Mouse (Mus musculus) heart, adult 2 months (tissue): ENCODE measurements at regions not wholly inside any gene's neighbourhood (a gene's known extent, or its start where the extent isn't known, plus 50 kb on each side); places are given as distances from the start of the nearest gene placed in this dataset.
A peak's percentile ranks its signal among the peaks of the same experiment; 100 is the strongest.

Source experiments
- DNase-seq, 2 experiments: peaks; one replicate each; pipeline ENCODE4 v3.0.0; 2021
- H3K27ac ChIP-seq: fragments of 200-600 bp; 2 replicates; pipeline ENCODE4 v1.8.1; 2022
- H3K27me3 ChIP-seq: fragments of 200-500 bp; 2 replicates; pipeline ENCODE4 v1.6.1; 2012; ENCODE audit warnings: mild to moderate bottlenecking, low read length, inconsistent platforms, mixed read lengths; ENCODE audit not compliant: control insufficient read depth, insufficient read depth
- H3K36me3 ChIP-seq: fragments of 200-500 bp; 2 replicates; pipeline ENCODE4 v1.6.1; 2012; ENCODE audit warnings: low read length, inconsistent platforms; ENCODE audit not compliant: control insufficient read depth, insufficient read depth
- H3K4me1 ChIP-seq: fragments of 200-500 bp; 2 replicates; pipeline ENCODE4 v1.6.1; 2011; ENCODE audit warnings: low read length; ENCODE audit not compliant: control insufficient read depth, insufficient read depth
- H3K4me3 ChIP-seq: fragments of 200-600 bp; 2 replicates; pipeline ENCODE4 v1.8.1; 2022
- H3K79me2 ChIP-seq: fragments of 200-500 bp; replicated peaks from 2 replicates; pipeline ENCODE4 v1.6.1; 2012; ENCODE audit warnings: mild to moderate bottlenecking, inconsistent platforms, low read length, moderate library complexity, mixed read lengths; ENCODE audit not compliant: control insufficient read depth, insufficient read depth
- H3K9ac ChIP-seq: fragments of 200-500 bp; 2 replicates; pipeline ENCODE4 v1.6.1; 2012; ENCODE audit warnings: low read depth, mild to moderate bottlenecking, control low read depth, inconsistent platforms, low read length, mixed read lengths
- CTCF ChIP-seq: fragments of 200-600 bp; IDR thresholded peaks from 2 replicates; pipeline ENCODE4 v1.8.1; 2022; ENCODE audit warnings: antibody characterized with exemption, mild to moderate bottlenecking, moderate library complexity
- EP300 ChIP-seq: fragments of 200-500 bp; IDR thresholded peaks from 2 replicates; pipeline ENCODE4 v1.6.1; 2011; ENCODE audit warnings: low read depth, low read length, control low read depth; ENCODE audit not compliant: insufficient read depth
- POLR2A ChIP-seq: fragments of 200-500 bp; IDR thresholded peaks from 2 replicates; pipeline ENCODE4 v1.6.1; 2011; ENCODE audit warnings: mild to moderate bottlenecking, low read depth, low read length, control low read depth; ENCODE audit not compliant: insufficient read depth
- WGBS: fragments of 180-500 bp; shearing (Covaris S2); methylation state at CpG from one replicate; pipeline ENCODE4 v1.1.7; 2018; 5-methylcytosine and 5-hydroxymethylcytosine counted together
- intact Hi-C: fragments of 180-260 bp; cut with DNase I; formaldehyde crosslinking; loops from one replicate; pipeline ENCODE4 v1.15.1; 2025

GRCm38 (mm10) chr9:30552721-30553120 lies 125.8 kb downstream of the Snx19 start:
- WGBS = 75% methylated on average over 8 of the region's 8 CpGs
- TF ChIP-seq POLR2A (no peak), EP300 (no peak), CTCF (no peak)
- intact Hi-C loops = no loop called here
- Histone ChIP-seq H3K4me3 (no peak overlapping the region), H3K9ac (no peak overlapping the region), H3K27ac (no peak overlapping the region), H3K27me3 (no peaks in the 10 kb centered on the region), H3K4me1 (no peaks in the 10 kb centered on the region), H3K79me2 (no peaks in the 10 kb centered on the region), H3K36me3 (no peaks in the 10 kb centered on the region)
- peak in 1 of 2 experiments; percentile 54 for DNase-seq

- Histone ChIP-seq H3K79me2 (no peaks in the 10 kb centered on the region), H3K4me1 (no peaks in the 10 kb centered on the region), H3K4me3 (no peak overlapping the region), H3K9ac (no peak overlapping the region), H3K27ac (no peak overlapping the region), H3K27me3 (no peaks in the 10 kb centered on the region), H3K36me3 (no peaks in the 10 kb centered on the region)
- TF ChIP-seq POLR2A = no peak
- no peak for TF ChIP-seq CTCF
- TF ChIP-seq EP300 = no peak
- 79% methylated on average over 5 of the region's 5 CpGs for WGBS
- no peak for DNase-seq
- intact Hi-C loops = no loop called here
Measured at GRCm38 (mm10) chr9:30549892-30550515, 123.1 kb downstream of the Snx19 start.

- Histone ChIP-seq H3K9ac (no peak overlapping the region), H3K4me1 (no peaks in the 10 kb centered on the region), H3K27ac (no peak overlapping the region), H3K36me3 (no peaks in the 10 kb centered on the region), H3K27me3 (no peaks in the 10 kb centered on the region), H3K79me2 (no peaks in the 10 kb centered on the region), H3K4me3 (no peak overlapping the region)
- DNase-seq = no peak
- WGBS = 88% methylated on average over 6 of the region's 6 CpGs
- TF ChIP-seq POLR2A (no peak), CTCF (no peak), EP300 (no peak)
- intact Hi-C loops = no loop called here
Measured at GRCm38 (mm10) chr9:30539858-30540257, 113.0 kb downstream of the Snx19 start.

- TF ChIP-seq CTCF (no peak), POLR2A (no peak), EP300 (no peak)
- Histone ChIP-seq H3K36me3 (no peaks in the 10 kb centered on the region), H3K27me3 (no peaks in the 10 kb centered on the region), H3K9ac (no peak overlapping the region), H3K4me3 (no peak overlapping the region), H3K79me2 (no peaks in the 10 kb centered on the region), H3K27ac (no peak overlapping the region), H3K4me1 (no peaks in the 10 kb centered on the region)
- peak in 1 of 2 experiments; percentile 15 for DNase-seq
- intact Hi-C loops = no loop called here
- WGBS = 51% methylated on average over 8 of the region's 8 CpGs
Measured at GRCm38 (mm10) chr9:30536508-30537100, 109.7 kb downstream of the Snx19 start.

GRCm38 (mm10) chr9:30534961-30535360 lies 108.1 kb downstream of the Snx19 start:
- no peak overlapping the region for H3K9ac ChIP-seq
- WGBS = 81% methylated on average over 4 of the region's 4 CpGs

GRCm38 (mm10) chr9:30533780-30534343 lies 107.0 kb downstream of the Snx19 start:
- no peak for TF ChIP-seq EP300
- TF ChIP-seq CTCF = no peak
- TF ChIP-seq POLR2A = no peak
- H3K4me3 ChIP-seq = no peak overlapping the region
- no peak overlapping the region for H3K9ac ChIP-seq
- no peaks in the 10 kb centered on the region for H3K36me3 ChIP-seq
- no peak for DNase-seq
- H3K27ac ChIP-seq = no peak overlapping the region
- intact Hi-C loops = no loop called here
- no peaks in the 10 kb centered on the region for H3K4me1 ChIP-seq
- H3K27me3 ChIP-seq = no peaks in the 10 kb centered on the region
- no peaks in the 10 kb centered on the region for H3K79me2 ChIP-seq
- 70% methylated on average over 11 of the region's 11 CpGs for WGBS

More at GRCm38 (mm10) chr9:30534961-30535360, 108.1 kb downstream of the Snx19 start:
- Histone ChIP-seq H3K27ac (no peak overlapping the region), H3K4me1 (no peaks in the 10 kb centered on the region), H3K36me3 (no peaks in the 10 kb centered on the region), H3K79me2 (no peaks in the 10 kb centered on the region), H3K4me3 (no peak overlapping the region), H3K27me3 (no peaks in the 10 kb centered on the region)
- intact Hi-C loops = no loop called here
- TF ChIP-seq POLR2A (no peak), CTCF (no peak), EP300 (no peak)
- no peak for DNase-seq
